Mouse (Mus musculus) forebrain, postnatal 0 days (tissue): ENCODE results near the gene Hoxa11. TPM values are rescaled to one million over a fixed set of nuclear protein-coding genes. Genes with fewer than 3 reads are reported as not detected.

Experiments
- ATAC-seq: fragments of 200-750 bp; cut with Nextera tagmentation; 2 replicates; pipeline ENCODE4 v1.8.0; 2017; ENCODE audit warnings: mild to moderate bottlenecking, moderate library complexity
- DNase-seq: peaks from one replicate; pipeline ENCODE4 v3.0.0-alpha.2; 2015
- H3K27ac ChIP-seq: fragments of 300-500 bp; sonication (generic); 2 replicates; pipeline ENCODE4 v1.5.1; 2014; ENCODE audit warnings: low read depth, mild to moderate bottlenecking, antibody characterized with exemption, low read length, moderate library complexity, mixed read lengths
- H3K27me3 ChIP-seq: fragments of 300-500 bp; sonication (generic); 2 replicates; pipeline ENCODE4 v1.6.1; 2014; ENCODE audit warnings: mild to moderate bottlenecking, low read length, mixed read lengths; ENCODE audit not compliant: insufficient read depth
- H3K36me3 ChIP-seq: fragments of 300-500 bp; sonication (generic); 2 replicates; pipeline ENCODE4 v1.6.1; 2014; ENCODE audit warnings: mild to moderate bottlenecking, moderate library complexity; ENCODE audit not compliant: insufficient read depth
- H3K4me1 ChIP-seq: fragments of 300-500 bp; sonication (generic); 2 replicates; pipeline ENCODE4 v1.6.1; 2014; ENCODE audit warnings: antibody characterized with exemption; ENCODE audit not compliant: insufficient read depth
- H3K4me2 ChIP-seq: fragments of 300-500 bp; sonication (generic); 2 replicates; pipeline ENCODE4 v1.6.1; 2014; ENCODE audit warnings: low read depth, mild to moderate bottlenecking, moderate library complexity
- H3K4me3 ChIP-seq: fragments of 300-500 bp; sonication (generic); 2 replicates; pipeline ENCODE4 v1.5.1; 2014; ENCODE audit warnings: low read depth, low read length, mixed read lengths
- H3K9ac ChIP-seq: fragments of 300-500 bp; sonication (generic); 2 replicates; pipeline ENCODE4 v1.6.1; 2014; ENCODE audit warnings: mild to moderate bottlenecking
- H3K9me3 ChIP-seq: fragments of 300-500 bp; sonication (generic); 2 replicates; pipeline ENCODE4 v1.6.1; 2016; ENCODE audit warnings: low read length
- CTCF ChIP-seq: sonication (generic); IDR thresholded peaks from 2 replicates; pipeline ENCODE4 v1.5.1; 2016; ENCODE audit warnings: antibody characterized with exemption, control low read depth, low read depth
- WGBS: fragments of 180-500 bp; shearing (Covaris S2); extraction: QIAGEN DNeasy Blood & Tissue Kit; methylation state at CpG from one replicate; pipeline ENCODE4 v1.1.7; 2014; 5-methylcytosine and 5-hydroxymethylcytosine counted together
- polyA plus RNA-seq: library from polyadenylated mRNA; unstranded; fragments of >200 nt; fragmentation: Nextera tagmentation; extraction: Ambion mirVana; gene quantifications from 2 replicates; pipeline ENCODE4 v1.2.1, GENCODE M21; 2015
- total RNA-seq: library from RNA; depleted of rRNA; stranded (reverse); fragments of >200 nt; gene quantifications from 2 replicates; pipeline ENCODE4 v1.2.3, GENCODE M21; 2014

The Hoxa11 gene
- total and polyA plus RNA-seq, 2 experiments from 2014 or later: not detected

DNA sequence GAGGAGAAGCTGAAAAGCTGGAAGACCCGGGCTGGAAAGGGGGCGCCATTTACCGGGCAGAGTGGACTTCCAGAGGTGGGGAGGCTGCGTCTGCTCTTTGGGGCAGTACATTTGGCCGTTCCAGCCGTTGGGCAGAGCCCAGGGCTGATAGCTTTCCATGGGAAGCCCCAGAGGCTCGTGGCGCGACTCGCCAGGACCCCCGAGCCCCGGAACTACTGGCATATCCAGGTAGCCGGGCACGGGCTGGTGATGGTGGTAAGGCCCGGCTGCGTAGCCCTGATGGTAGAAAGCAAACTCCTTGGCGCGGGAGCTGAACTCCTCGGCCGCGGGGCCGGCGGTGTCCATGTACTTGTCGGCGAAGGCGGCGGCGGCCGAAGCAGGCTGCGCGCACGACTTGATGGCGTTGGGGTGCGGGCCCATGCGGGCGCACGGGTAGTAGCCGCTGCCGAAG lies 14.2 kb upstream of the Hoxa11 start:
- Histone ChIP-seq H3K4me2 (peak overlapping the region; percentile 34; the same call in 1 of the 2 replicates), H3K27ac (no peak overlapping the region), H3K9me3 (no peaks in the 10 kb centered on the region), H3K27me3 (peaks cover 89% of the 10 kb centered on the region), H3K36me3 (no peaks in the 10 kb centered on the region), H3K4me1 (no peaks in the 10 kb centered on the region), H3K4me3 (peak overlapping the region; percentile 18; the same call in 1 of the 2 replicates), H3K9ac (no peak overlapping the region)
- ATAC-seq (no peak), DNase-seq (no peak)
- no peak for TF ChIP-seq CTCF
- WGBS: 5% methylated on average over 39 of the region's 39 CpGs

DNA sequence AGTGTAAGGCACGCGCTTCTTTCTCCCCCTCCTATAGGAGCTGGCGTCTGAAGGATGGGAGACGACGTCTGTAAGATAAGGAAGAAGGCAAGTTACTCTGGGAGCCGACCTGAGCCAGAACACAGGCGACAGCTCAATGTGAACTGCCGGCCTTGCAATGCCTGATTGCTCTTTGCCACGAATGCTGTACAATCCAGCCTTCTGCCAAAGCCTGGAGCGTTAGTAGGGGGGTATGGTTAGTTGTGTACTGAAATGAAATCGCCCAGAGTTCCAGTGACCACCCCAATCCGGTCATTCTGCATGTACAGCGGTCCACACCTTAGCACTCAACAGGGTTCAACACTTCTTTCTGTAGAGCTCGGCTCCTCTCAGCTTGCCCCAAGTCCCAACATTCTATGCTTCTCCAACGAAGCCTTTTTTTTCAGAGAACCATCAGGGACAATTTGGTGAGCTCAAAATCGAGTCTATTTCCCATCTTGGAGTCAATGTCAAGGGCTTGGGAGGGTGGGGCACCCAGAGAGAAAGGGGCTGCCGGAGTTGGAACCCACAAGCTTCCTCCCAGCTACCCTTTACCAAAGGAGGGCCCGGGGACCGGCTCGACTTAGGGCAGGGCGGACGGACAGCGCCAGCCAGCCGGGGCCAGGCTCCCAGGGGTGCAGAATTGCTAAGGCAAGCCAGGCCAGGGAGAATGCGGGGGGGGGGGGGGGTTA lies 13.6 kb upstream of the Hoxa11 start:
- no peak for TF ChIP-seq CTCF
- Histone ChIP-seq H3K27me3 (peaks cover 87% of the 10 kb centered on the region), H3K36me3 (no peaks in the 10 kb centered on the region), H3K4me2 (no peak overlapping the region), H3K27ac (no peak overlapping the region), H3K9me3 (no peaks in the 10 kb centered on the region), H3K4me3 (no peak overlapping the region), H3K4me1 (no peaks in the 10 kb centered on the region), H3K9ac (no peak overlapping the region)
- no peak for DNase-seq
- under 1% methylated on average over 25 of the region's 25 CpGs for WGBS
- no peak for ATAC-seq

DNA sequence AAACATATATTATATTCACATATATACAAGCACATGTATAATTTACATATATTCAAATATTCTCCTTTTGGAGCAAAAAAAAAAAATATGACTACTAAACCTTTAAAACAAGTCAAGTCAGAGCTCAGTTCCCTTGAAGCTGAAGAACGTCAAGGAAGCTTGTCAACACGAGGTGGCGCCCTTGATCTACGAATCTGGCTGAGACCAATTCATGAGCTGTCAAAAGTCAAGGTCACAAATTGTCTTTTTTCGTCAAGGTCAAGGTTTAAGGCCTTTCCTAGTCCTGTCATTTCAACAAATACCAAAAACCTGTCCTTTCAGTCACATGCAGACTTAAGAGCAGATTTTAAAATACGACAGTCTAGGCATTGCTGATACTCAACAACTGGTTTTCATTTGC lies 11.3 kb upstream of the Hoxa11 start:
- DNase-seq (peak; percentile 89), ATAC-seq (no peak)
- H3K4me3 ChIP-seq: no peak overlapping the region
- peaks cover 85% of the 10 kb centered on the region for H3K27me3 ChIP-seq
- H3K9me3 ChIP-seq: no peaks in the 10 kb centered on the region
- no peaks in the 10 kb centered on the region for H3K36me3 ChIP-seq
- H3K27ac ChIP-seq: no peak overlapping the region
- H3K9ac ChIP-seq: no peak overlapping the region
- H3K4me1 ChIP-seq: no peaks in the 10 kb centered on the region
- TF ChIP-seq CTCF: peak; percentile 85
- WGBS: under 1% methylated on average over 6 of the region's 6 CpGs
- H3K4me2 ChIP-seq: no peak overlapping the region

DNA sequence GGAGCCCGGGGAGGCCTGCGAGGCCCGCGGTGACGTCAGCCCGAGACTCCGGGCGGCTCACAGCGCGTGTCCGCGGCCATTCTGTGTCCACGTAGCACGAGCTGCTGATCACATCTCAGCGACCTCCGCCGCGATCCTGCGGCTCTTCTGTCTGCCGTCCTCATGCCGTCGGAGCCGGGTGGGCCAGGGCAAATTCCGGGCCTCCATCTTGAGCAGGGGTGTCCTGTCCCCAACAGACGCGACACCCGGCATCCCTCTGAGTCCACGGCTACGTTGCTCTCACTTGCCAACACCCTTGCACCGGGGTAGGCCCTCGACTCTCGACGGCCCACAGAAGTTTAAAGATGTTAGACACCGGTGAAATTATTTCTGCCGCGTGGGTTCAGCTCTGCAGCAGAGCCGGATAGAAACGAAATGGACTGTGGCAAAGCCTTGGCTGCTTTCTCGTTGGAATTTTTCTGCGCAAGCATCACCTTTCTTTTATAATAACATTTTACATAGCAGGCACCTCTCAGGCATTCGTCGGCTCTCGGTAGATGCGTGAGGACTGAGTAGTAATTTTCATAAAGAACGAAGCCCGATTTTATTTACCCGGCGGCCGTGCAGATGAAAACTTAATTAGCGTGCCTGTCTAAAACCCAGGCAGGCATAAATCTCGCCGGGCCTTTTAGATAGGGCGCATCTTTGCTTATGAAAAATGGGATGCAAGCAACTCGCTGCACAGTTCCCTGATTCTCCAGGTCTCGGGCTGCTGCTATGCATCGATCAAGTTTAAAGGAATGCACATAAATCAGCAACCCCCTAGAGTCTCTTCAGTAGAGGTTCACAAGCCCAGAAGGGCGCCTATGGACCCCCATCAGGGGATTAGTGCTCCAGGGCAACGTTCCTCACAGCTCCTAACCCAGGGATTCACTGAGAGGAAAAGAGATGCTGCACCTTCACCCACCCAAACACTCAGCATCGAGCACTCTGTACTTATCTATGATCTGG lies 8.2 kb upstream of the Hoxa11 start:
- H3K4me2 ChIP-seq: no peak overlapping the region
- H3K4me1 ChIP-seq: no peaks in the 10 kb centered on the region
- WGBS: 2% methylated on average over 59 of the region's 59 CpGs
- H3K36me3 ChIP-seq: no peaks in the 10 kb centered on the region
- peak; percentile 78 for DNase-seq
- H3K27me3 ChIP-seq: peaks cover 90% of the 10 kb centered on the region
- no peak overlapping the region for H3K9ac ChIP-seq
- H3K27ac ChIP-seq: no peak overlapping the region
- H3K4me3 ChIP-seq: no peak overlapping the region
- TF ChIP-seq CTCF: no peak
- no peak for ATAC-seq
- no peaks in the 10 kb centered on the region for H3K9me3 ChIP-seq

DNA sequence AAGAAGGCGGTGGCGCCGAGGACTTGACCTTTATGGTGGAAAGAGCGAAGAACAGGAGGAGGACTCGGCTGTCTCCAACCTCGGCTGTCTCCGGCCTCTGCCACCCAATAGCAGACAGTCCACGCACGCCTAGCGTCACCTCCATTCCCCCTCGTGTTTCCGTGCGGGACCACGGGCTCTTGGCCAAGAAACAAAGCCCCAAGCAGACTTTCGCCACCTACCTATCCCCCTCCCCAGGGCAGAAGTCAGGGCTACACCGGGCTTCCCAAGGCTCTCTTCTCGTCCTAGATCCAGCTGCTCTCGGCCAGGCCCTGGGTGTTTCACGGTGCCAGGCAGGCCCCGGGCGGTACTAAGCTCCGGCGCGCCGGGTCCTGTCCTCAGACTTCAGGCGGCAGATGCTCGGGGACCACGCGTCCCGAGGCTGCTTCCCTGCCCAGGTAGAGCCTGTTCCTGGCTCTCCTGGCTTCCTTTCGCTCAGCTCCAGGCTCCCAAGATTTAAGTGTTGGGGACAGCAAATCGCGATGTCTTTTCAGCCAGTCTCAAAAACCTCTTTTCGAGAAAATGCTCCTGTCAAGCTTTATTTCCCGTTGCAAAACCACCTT lies 7.3 kb upstream of the Hoxa11 start:
- no peak for TF ChIP-seq CTCF
- Histone ChIP-seq H3K27ac (no peak overlapping the region), H3K9ac (no peak overlapping the region), H3K4me1 (no peaks in the 10 kb centered on the region), H3K4me3 (no peak overlapping the region), H3K4me2 (no peak overlapping the region), H3K9me3 (no peaks in the 10 kb centered on the region), H3K27me3 (peaks cover 91% of the 10 kb centered on the region), H3K36me3 (no peaks in the 10 kb centered on the region)
- ATAC-seq (no peak), DNase-seq (no peak)
- 1% methylated on average over 35 of the region's 35 CpGs for WGBS

DNA sequence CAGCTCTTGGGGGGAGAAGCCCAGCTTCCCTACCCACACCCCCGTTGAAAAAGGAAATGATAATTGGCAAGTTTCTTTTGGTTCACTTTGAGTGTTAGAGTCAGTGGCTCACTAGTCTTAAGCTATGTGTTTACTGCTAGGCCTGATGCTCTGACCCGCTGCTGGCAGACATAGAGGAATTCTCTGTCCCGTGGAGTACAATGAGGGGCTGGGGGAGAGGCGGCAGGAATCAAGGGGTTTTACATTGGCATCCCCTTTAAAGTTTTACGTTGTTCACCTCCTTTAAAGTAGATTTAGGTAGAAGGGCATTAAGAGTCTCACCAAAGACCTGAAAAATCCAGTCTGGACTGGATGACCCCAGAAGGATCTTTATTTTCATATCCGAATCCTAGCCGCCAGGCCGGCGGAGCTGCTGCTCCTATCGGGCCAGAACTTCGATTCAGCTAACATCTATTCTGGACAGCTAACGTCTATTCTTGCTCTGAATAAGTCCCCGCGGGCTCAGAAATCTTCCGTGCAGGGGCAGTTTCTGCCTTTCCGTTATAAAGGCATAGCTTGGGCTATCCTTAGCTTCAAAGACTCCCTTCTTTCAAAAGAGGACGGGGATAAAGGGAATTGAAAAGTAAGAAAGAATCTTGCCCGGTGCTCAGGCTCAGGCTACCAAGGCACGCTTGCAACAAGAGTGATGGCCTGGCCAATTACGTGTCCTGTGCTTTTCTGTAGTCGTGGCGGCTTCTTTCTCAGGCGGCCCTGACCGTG lies 6.6 kb upstream of the Hoxa11 start:
- Histone ChIP-seq H3K36me3 (no peaks in the 10 kb centered on the region), H3K9ac (no peak overlapping the region), H3K9me3 (no peaks in the 10 kb centered on the region), H3K4me1 (no peaks in the 10 kb centered on the region), H3K27me3 (peaks cover 92% of the 10 kb centered on the region), H3K4me2 (no peak overlapping the region), H3K4me3 (no peak overlapping the region), H3K27ac (no peak overlapping the region)
- WGBS: 2% methylated on average over 24 of the region's 24 CpGs
- DNase-seq: no peak
- no peak for ATAC-seq
- no peak for TF ChIP-seq CTCF
